Mouse (Mus musculus): ENCODE results near the gene Frmd5.
A peak's percentile ranks its signal among the peaks of the same experiment; 100 is the strongest.

Gene Frmd5

GRCm38 (mm10) chr2:121679711-121680110 lies 127.2 kb downstream of the Frmd5 start:
- no peak for DNase-seq

GRCm38 (mm10) chr2:121677649-121677986 lies 129.3 kb downstream of the Frmd5 start:
- no peak for DNase-seq

DNA sequence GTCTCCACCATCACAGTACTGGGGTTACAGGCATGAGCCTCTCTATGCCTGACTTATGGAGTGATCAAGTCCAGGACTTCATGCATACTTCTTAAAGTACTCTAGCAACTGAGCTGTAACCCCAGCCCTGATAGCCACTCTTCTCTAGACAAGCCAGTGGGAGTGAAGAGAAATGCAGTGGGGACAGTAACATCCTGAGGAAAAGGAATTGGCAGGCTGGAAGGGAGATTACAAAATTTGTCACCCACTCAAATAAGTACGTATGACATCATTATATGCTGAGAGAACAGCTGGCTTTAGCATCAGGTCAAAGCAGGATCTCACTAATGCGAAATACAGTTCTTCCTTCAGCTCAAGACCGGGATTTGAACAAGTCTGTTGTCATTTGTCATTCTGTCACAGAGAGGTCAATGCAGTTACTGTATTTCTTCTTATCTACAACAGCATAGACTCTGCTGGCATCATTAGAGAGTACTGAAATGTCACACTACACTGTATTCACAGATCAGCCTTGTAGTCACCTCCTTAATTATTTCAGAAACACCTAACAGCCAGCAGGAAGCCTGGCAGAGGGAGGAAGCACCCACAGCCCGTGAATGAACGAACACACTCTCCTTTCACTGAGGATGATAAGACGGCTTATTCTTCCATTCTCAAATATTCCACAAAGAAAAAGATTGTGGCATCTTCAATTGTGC lies 129.8 kb downstream of the Frmd5 start:
- DNase-seq: no peak

DNA sequence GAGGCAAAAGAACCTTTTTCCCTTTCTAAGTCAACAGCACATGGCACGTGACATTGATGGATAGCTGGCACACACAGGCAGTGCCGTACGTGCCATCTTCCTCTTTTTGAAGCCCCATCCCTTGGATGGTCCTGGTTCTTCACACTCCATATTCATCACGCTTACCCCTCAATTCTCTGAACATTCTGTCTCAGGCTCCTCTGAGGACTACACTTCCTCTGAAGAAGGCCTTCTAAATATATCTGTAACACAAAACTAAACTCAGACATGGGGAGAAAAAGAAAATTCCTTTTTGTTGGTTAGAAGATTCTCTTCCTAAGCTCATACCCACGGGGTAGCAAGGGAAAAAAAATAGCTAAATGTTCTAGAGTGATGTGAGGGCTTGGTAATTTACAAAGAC lies 131.0 kb downstream of the Frmd5 start:
- DNase-seq: no peak

- DNase-seq: no peak
Observed at GRCm38 (mm10) chr2:121675136-121675535, 131.8 kb downstream of the Frmd5 start.

DNA sequence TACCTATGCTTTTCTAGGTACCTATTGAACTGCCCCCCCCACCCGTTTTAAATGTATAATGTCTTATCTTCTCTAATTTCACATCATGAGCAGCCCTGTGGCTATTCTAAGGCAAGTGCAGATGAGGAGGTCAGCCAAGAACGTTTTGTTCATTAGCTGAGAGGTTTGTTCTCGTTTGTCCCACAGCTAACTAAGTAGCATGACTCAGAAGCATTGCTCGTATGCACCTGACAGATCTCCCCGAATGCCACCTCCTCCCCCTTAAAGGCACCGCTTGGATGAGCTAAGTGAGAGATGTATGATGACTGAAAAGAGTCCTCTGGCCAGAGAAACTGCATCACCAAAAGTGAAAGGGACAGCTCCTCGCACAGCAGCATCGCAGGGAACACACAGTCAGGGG lies 132.7 kb downstream of the Frmd5 start:
- no peak for DNase-seq

- no peak for DNase-seq
Observed at GRCm38 (mm10) chr2:121669846-121670245, 137.0 kb downstream of the Frmd5 start.

DNA sequence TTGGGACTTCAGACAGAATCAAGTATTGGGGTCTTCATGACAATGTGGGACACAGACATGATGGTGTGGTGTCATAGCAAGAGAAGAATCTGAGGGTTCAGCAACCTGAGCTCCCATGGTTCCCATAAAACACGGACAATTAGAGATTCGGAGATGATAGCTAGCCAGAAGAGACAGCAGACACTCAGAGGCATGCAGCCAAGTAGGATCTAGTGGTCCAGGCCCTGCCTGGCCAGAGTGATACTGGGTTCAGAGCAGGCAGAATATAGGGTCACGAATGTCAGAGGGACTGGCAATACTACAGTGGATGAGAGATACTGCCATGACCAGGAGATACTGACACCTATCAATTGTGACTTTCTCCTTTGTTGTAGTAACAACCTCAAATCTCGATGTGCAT lies 138.6 kb downstream of the Frmd5 start:
- DNase-seq: no peak

DNA sequence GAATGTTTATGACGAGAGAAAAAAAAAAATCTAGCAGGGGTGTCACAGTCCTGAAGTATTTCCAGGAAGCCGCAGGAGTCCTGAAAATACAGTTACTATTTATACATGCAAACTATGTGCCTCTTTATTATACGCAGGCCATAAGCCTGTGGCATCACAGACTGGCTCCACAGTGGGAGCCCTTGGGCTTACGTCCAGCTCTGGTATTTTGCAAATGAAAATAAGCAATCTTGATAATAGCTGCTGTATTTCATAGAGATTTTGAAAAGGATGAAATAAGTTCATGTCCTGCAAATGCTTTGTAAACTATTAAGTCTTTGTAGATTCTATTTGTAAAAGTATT lies 145.8 kb downstream of the Frmd5 start:
- no peak for DNase-seq

DNA sequence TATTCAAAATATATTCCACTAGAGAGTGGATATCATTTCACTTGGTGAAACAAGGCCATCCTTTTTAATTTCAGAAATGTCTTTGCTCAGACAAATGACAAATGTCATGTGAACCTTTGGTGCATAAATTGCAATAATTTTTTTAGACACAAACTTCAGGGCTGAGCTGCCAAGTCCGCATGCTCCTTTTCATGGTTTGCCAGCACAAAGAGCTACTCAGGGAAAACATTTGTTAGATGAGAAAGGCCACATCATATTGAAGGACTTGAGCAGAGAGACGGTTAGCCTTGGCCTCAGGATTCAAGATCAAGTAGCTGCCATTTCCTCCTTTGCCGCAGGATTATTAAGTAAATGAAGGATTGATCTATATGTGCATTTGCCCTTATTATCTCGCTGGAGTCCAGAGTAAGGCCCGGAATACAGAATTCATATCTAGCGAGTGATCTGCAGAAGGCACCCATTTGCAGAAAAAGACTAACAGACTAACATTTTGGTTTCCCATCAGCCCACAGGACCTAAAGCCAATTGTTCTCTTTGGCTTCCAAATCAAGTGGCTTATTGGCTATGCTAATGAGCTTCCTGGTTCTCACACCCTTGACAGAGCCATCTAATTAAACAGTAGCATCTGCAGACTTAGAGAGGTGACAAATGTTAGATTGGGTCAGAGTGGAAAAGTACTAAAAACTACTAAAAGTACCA lies 146.3 kb downstream of the Frmd5 start:
- no peak for DNase-seq

DNA sequence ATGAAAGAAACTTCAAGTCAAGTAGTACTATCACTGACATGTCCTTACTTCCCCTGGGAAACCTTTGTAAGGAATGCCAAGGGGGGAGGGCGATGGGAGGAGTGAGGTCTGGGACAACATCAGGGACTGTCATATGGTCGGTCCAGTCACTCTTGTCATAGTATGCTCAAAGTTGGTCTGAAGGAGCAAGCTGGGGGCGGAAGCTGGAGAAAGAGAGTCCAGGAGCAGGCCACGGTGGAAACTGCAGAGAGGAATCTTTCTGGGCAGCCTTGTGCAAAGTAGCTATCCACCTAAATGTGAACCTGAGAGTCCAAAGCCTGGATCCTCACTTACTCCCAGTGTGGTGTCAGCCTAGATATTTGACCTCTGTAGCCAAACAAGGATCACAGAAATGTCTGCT lies 147.5 kb downstream of the Frmd5 start:
- DNase-seq: no peak

- no peak for DNase-seq
Observed at GRCm38 (mm10) chr2:121658123-121658767, 148.6 kb downstream of the Frmd5 start.

- no peak for DNase-seq
Observed at GRCm38 (mm10) chr2:121655966-121656365, 150.9 kb downstream of the Frmd5 start.

DNA sequence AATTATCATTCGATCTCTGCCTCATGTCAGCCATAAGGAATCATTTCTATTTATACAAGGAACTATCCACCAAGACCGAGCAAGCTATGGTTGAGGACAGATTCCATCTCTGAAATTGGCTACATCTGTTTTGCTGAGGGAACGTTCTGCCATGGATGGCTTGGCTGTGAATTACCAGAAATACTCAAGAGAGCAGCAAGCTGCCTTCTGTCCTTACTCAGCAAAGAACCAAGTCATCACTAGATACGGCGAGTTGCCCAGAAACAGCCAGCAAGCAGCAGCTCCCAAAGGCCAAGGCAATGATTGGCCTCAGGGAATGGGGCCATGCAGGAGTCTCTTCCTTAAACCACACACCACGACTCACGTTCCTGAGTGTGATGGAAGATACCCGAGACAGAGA lies 151.8 kb downstream of the Frmd5 start:
- no peak for DNase-seq

- no peak for DNase-seq
Observed at GRCm38 (mm10) chr2:121646528-121646927, 160.4 kb downstream of the Frmd5 start.

DNA sequence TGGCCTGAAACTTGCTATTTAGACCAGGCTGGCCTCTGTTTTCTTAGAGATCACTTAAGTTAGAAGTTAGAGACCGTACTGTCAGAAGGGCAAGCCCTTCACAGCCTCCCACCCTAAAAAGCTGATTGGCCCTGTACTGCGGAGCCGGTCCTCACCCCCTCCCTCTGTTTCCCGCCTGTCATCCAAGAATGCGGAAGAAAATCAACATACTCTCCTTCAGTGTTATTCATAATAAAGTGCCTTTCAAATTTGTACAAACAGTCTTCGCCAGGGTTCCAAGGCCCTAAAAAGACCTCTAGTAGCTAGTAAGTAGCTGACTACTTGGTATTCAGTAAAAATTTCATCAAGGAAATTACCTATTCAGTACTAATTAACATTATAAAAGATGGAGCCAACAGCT lies 164.0 kb downstream of the Frmd5 start:
- no peak for DNase-seq

DNA sequence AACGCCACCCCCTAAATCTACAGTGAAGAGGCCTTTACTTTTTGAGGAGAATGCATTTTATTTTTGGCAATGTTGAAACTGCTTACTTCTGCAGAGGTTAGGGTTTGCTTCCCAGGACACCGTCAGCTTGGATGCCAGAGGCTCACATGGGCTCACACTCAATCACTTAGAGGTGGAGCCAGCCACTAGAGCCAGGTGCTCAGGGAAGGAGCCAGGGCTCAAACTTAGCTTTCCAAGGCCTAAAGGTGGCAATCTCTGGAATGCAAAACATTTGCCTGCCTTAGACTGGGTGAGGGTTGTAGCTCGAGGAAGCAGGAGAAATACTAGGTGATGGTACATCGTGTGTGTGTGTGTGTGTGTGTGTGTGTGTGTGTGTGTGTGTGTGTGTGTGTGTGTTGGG lies 174.8 kb downstream of the Frmd5 start:
- DNase-seq: no peak

DNA sequence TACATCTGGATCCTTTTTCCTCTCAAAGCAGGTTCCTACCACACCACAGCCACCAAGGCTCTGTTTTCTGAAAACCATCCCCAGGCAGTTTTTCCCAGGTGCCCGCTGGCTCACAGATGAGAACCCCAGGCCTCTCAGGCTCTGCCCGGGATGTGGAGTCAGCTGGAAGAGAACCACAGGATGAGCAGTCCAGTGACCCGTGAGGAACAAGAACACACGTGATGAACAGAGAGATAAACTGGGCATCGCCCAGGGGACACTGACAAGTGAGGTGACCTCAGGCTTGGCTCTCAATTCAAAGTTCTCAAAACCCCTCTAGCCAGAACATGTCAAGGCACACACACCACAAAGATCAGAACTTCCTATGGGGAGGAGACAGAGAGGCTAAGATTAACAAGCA lies 176.6 kb downstream of the Frmd5 start:
- DNase-seq: no peak

GRCm38 (mm10) chr2:121628290-121628689 lies 178.6 kb downstream of the Frmd5 start:
- DNase-seq: no peak

DNA sequence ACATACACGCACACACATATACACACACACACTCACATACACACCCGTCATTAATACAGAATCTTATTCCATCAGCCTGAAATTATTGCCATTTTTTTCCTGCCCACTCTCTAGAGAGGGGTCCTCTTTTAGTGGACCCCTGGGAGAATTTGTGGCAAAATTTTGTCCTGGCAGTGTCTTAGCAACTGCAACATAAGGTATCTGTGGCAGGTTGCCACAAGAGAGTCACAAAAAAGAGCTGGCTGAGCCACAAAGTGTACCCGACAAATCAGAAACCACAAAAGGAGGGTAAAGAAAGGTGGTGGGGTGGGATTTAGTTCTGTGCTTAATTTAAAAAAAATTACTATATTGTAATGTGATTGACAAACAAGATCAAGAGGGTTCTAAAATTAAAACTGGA lies 181.0 kb downstream of the Frmd5 start:
- no peak for DNase-seq

- peak in 1 of 2 experiments; percentile 24 for DNase-seq
Observed at GRCm38 (mm10) chr2:121621262-121622163, 185.4 kb downstream of the Frmd5 start.

GRCm38 (mm10) chr2:121620582-121621261 lies 186.2 kb downstream of the Frmd5 start:
- no peak for DNase-seq

DNA sequence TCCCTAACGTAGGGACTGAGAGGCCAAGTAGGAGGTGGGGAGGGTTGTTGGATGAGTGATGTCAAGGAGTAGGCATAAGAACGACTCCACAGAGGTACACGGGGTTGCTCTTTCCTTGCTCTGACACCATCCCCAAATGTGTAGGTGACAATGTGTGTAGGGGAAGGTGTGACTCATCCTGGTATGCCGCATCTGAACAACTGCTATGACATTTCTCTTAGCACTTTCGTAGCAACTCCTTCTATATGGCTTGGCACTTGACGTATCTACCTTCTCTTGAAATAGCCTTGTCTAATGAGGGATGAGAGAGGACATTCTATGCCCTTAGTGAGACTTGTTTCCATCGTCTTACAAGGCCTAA lies 191.7 kb downstream of the Frmd5 start:
- DNase-seq: no peak
